Mouse (Mus musculus) bone marrow macrophage, adult 2 months (primary cell): ENCODE results near the gene Gria4.

Source experiments
- CTCF ChIP-seq: IDR thresholded peaks from 2 replicates; pipeline ENCODE4 v1.5.1; 2012; ENCODE audit warnings: low read depth, mild to moderate bottlenecking, low read length, moderate library complexity
- POLR2A ChIP-seq: IDR thresholded peaks from 2 replicates; pipeline ENCODE4 v1.6.1; 2012; ENCODE audit warnings: mild to moderate bottlenecking, low read depth, low read length, borderline replicate concordance

GRCm38 (mm10) chr9:4795544-4796288, at the start of gene Gria4:
- TF ChIP-seq POLR2A (no peak), CTCF (no peak)
